Mouse (Mus musculus) layer of hippocampus, adult 2 months (tissue): ENCODE data around the gene BC029722. TPM values are rescaled to one million over a fixed set of nuclear protein-coding genes. Genes with fewer than 3 reads are reported as not detected.

ENCODE experiments used
- DNase-seq, 2 experiments: peaks; one replicate each; pipeline ENCODE4 v3.0.0; 2022; ENCODE audit warnings: low spot score in 2 of 2
- H3K27ac ChIP-seq: fragments of 200-600 bp; 2 replicates; pipeline ENCODE4 v1.8.1; 2022
- H3K4me3 ChIP-seq: fragments of 200-600 bp; 2 replicates; pipeline ENCODE4 v1.8.1; 2022; ENCODE audit warnings: mild to moderate bottlenecking
- CTCF ChIP-seq: fragments of 200-600 bp; conservative IDR thresholded peaks from 2 replicates; pipeline ENCODE4 v1.8.1; 2022; ENCODE audit warnings: antibody characterized with exemption, mild to moderate bottlenecking, moderate library complexity
- total RNA-seq, 2 experiments: library from RNA; stranded (reverse); gene quantifications; 2 replicates each; pipeline ENCODE4 v1.2.3; 2021

The BC029722 gene
- total RNA-seq, 2 experiments from 2014 or later = 52.2 to 52.8 TPM

DNA sequence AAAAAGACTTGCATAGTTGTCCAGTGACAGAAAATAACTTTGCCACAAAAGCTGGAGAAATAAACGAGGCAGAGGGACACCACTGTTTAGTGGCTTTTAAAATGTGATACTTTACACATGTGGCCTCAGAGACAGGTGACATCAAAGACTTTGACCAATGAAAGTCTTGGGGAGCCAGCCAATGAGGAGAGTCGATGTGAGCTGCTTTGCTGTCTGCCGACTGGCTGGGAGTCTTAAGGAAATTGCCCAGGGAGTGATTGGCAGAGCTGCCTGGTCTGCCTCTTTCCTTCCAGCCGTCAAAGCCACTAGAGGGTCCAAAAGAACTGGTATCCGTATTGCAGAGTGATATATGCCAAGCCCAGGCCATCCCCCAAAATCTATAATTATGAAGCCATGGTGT lies 4.4 kb downstream of the BC029722 start:
- DNase-seq = no peak
- H3K4me3 ChIP-seq = no peak overlapping the region
- H3K27ac ChIP-seq = peak overlapping the region; percentile 28; the same call in 1 of the 2 replicates
- no peak for TF ChIP-seq CTCF

DNA sequence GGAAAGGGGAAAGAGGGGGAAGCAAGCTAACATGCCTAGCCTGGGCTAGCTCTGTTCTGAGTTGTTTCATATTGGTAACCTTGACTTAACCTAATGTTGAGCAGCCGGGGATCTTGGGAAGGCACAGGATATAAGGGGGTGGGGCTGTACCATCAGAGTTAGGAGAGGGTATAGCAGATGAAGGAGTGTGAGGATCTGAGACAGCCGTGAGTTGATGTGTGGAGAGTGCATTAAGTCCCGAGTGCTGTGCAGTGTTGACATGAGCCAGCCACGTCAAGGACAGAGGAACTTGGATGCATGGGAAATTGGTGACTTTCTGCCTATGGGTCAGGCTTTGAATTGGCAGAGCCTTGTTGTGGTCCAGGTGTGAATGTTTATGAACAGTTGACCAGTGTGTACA lies 6.6 kb downstream of the BC029722 start:
- H3K4me3 ChIP-seq = no peak overlapping the region
- no peak for TF ChIP-seq CTCF
- DNase-seq = no peak
- H3K27ac ChIP-seq = peak overlapping the region; percentile 58

DNA sequence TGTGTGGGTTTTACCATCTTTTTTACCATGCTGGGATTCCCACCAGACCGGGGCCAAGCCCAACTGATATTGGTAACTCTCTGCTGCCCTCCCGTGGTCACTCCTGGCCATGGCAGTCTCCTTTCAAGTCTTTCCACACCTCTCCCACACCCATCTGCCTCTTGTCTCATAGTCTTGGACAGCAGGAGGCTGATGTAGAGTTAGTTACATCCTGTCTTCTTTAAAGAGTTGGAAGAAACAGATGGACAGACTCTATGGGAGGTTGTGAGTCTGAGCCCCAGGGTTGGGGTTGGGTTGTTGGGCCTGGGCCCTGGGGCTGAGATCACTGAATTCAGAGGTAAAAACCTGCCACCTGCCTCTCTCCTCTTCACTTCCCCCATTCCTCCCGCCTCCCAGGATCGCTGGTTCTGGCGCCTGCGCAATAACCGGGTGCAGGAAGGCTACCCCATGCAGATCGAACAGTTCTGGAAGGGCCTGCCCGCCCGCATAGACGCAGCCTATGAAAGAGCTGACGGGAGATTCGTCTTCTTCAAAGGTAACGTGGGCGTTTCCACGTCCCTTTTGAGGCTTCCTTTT lies 7.3 kb downstream of the BC029722 start:
- Histone ChIP-seq H3K27ac (peak overlapping the region; percentile 58), H3K4me3 (no peak overlapping the region)
- peak; percentile 98 for TF ChIP-seq CTCF
- peak; percentile 87 to 93 for DNase-seq

DNA sequence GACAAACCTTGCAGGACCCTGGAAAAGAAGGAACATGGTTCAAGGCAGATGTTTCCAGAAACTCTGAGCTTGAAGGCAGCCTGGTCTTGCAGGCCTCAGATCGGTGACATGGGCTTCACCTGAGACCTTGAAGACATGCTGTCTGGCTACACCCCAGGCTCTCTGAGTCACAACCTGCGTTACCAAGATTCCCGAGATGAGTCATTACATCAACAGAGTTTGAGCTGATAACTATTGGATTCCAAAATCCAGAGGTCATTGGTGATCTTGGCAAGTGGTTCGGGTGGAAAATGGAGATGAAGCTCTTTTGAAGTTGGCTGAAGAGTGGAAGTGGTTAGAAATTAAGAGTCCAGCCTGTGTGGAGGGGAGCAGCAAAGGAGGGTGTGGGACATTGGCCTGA lies 9.6 kb downstream of the BC029722 start:
- H3K4me3 ChIP-seq = no peak overlapping the region
- no peak for TF ChIP-seq CTCF
- H3K27ac ChIP-seq = no peak overlapping the region
- no peak for DNase-seq

DNA sequence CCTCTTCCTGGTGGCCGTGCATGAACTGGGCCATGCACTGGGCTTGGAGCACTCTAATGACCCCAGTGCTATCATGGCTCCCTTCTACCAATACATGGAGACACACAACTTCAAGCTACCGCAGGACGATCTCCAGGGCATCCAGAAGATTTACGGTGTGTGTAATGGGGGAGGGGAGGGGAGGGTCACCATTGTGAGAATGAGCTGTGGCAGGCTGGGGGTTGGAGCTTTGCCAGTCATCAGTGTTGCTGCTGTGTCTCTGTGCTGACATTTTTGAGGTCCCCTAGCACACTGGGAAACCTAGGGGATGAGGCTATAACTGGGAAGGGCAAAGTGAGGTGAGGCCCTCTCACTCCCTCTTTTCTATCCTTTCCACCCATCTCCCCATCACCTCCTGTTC lies 11.8 kb downstream of the BC029722 start:
- DNase-seq = no peak
- TF ChIP-seq CTCF = no peak
- H3K4me3 ChIP-seq = no peak overlapping the region
- H3K27ac ChIP-seq = no peak overlapping the region

DNA sequence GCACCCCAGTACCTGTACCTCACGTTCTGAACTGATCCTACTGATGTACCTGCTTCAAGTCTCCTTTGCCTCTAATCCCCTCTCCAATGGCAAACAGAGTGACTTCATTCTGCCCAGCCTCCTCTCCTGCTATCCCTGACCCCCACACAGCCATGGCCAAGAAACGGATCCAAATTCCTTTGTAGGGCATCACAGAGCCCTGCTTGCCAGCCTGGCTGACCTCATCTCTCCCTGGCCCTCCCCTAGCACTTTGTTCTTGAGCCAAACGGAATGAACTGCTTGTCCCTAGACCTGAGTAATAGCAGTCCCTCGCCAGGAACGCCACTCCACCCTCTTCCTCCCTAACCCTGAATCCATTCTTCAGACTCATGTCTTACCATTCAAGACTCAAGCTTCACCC lies 12.7 kb downstream of the BC029722 start:
- H3K27ac ChIP-seq = no peak overlapping the region
- TF ChIP-seq CTCF = no peak
- H3K4me3 ChIP-seq = no peak overlapping the region
- DNase-seq = no peak

DNA sequence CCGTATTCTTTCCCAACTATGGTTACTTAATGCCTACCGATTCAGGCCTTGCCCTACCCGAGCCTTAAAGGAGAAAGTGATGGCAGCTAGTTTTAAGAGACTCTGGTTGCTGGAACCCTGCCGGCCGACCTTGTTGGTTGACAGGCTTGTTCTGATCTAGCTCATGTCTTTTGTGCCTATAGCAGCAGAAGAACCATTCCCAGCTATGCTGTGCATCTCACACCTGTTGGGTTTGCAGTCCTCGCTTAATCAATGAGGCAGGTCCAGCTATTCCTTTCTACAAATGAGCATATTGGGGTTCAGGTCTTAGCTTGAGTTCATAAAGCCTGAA lies 13.3 kb downstream of the BC029722 start:
- no peak for DNase-seq
- no peak for TF ChIP-seq CTCF
- Histone ChIP-seq H3K27ac (no peak overlapping the region), H3K4me3 (no peak overlapping the region)

DNA sequence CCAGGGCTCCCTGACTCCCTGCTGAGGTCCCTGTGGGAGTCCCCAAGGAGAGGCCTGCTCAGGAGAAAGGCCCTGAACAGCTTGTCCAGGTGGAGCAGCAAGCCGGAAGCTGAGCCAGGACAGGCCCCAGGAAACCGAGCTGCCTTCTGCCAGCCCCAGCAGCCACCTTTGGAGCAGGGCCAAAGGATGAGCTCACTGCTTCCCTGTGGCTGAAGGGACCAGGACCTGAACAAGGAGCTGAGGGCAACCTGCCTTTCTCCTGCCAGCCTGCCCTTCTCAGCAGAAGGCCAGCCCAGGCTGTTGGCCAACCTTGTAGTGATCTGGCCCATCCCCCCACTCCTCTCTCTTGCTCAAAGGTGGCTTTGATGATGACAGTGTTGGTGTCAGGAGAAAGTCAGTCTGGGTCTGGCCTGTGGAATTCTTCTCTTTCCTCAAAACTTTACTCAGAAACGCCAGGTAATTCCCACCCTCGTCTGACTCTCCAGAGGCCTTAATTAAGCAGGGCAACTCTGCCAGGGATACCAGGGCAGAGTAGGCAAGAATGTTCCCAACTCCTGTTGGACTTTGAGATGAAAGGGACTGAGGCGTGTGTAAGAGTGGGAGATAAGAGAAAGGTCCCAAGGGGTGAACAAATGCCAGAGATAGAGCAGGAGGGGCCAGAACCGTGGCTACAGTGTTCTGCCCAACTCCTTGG lies 13.8 kb downstream of the BC029722 start:
- no peak overlapping the region; the same call in 1 of the 2 replicates for H3K27ac ChIP-seq
- DNase-seq = no peak
- no peak overlapping the region for H3K4me3 ChIP-seq
- TF ChIP-seq CTCF = no peak

DNA sequence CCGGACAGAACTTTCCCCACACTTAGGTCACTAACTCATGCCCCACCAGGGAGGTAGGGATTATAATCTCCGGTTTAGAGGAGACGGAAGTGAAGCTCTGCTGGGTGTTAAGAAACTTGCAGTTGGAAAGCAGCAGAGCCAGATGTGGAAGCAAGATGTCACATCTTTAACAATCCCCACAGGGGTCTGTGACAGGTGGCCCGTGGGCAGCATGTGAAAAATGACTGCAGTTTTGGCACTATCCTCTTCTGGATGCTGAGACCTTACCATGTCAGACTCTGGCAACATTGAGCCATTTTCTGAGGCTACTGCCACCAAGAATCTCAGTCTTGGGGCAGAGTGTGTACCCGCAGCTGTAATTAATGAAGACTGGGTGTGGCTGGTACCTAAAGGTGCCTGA lies 15.2 kb downstream of the BC029722 start:
- no peak overlapping the region for H3K4me3 ChIP-seq
- no peak for DNase-seq
- no peak for TF ChIP-seq CTCF
- H3K27ac ChIP-seq = no peak overlapping the region

DNA sequence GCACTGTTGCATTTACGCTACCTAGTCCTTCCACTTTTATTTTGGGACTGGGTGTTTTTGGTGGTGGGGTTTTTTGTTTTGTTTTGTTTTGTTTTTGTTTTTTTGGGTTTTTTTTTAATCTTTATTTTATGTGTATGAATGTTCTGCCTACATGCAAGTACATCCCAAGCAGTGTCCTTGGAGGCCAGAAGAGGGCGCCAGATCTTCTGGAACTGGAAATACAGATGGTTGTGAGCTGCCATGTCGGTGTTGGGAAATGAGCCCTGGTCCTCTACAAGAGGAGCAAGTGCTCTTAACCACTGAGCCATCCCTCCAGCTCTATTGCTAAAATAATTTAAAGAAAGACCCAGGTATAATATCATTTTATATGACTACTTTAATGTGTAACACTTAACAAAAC lies 16.5 kb downstream of the BC029722 start:
- peak; percentile 68 for TF ChIP-seq CTCF
- no peak for DNase-seq
- Histone ChIP-seq H3K27ac (no peak overlapping the region), H3K4me3 (no peak overlapping the region)

DNA sequence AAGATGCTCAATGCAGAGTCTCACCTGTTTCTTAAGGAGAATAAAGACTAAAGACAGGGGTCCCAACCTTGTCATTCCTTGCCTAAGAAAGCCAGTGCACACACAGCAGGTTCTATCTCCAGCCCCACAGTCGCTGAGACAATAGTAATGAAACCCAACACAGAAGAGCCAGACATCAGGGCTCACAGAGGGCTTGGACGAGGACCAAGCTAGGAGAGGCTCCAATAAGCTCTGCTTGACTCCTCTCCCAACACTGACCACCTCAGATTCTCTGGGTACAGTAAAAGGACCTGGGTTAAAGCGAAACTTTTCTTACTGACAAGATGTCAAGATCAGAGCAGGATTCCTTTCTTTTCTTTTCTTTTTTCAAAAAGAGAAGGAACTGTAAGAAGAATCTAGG lies 20.6 kb downstream of the BC029722 start:
- no peak for DNase-seq
- Histone ChIP-seq H3K27ac (no peak overlapping the region), H3K4me3 (no peak overlapping the region)
- no peak for TF ChIP-seq CTCF

DNA sequence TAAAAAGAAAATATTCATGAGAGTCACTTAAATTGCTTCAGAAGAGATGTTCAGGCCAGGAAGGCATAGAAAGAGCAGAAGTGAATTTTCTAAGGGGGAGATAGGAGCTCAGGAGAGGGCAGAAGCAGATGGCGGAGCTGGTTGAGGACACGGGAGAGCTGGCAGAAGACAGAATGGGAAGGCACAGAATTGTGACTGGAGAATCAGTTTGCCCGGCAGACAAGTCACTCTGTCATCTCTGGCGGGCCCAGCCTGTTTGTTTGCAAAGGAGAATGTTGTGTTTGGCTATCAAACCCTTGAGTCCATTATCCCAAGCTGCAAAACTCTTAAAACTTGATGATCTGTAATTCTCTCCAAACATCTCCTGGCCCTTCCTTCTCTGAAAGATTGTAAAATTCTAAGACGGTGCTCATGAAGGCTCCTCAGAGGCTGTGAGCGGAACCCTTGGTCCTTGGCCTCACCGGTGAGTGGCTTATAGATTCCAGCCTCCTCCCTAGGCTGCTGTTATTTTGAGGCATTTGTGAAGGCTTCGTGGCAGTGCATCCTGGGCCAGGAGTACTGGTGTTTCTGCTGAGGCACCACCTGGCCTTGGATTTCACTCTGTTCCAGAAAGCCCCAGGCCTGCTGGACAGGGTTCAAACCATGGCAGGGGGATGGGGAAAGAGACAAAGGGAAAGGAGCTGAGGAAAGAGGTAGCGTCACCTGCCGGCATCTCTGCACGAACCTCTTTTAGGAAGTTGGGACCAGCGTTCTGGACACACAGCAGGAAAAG lies 24.4 kb downstream of the BC029722 start:
- Histone ChIP-seq H3K4me3 (no peak overlapping the region), H3K27ac (no peak overlapping the region)
- DNase-seq = no peak
- no peak for TF ChIP-seq CTCF

DNA sequence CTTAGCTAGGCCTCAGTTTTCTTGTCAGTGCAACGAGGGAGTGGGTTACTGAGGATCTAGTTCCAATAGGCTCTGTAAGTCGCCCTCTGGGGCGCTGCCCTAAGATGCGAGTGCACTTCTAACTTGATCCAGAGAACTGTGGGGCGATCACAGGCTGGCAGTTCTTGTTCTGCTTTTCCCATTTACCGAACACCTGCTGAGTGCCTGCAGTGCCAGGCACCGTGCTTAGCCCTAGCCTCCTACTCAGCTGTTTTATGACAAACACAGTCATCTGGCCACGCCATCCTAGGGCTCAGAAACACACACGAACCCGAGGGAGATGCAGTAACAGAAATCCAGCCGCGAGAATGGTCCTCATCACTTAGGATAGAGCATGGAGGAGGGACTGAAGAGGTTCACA lies 26.3 kb downstream of the BC029722 start:
- Histone ChIP-seq H3K4me3 (no peak overlapping the region), H3K27ac (no peak overlapping the region)
- DNase-seq = no peak
- no peak for TF ChIP-seq CTCF
